Mouse (Mus musculus): ENCODE measurements around the gene Serpinb6b. TPM values are rescaled to one million over a fixed set of nuclear protein-coding genes. Genes with fewer than 3 reads are reported as not detected.

The Serpinb6b gene
- polyA plus RNA-seq, 1 experiment from 2014 or later, result 0.61 TPM

DNA sequence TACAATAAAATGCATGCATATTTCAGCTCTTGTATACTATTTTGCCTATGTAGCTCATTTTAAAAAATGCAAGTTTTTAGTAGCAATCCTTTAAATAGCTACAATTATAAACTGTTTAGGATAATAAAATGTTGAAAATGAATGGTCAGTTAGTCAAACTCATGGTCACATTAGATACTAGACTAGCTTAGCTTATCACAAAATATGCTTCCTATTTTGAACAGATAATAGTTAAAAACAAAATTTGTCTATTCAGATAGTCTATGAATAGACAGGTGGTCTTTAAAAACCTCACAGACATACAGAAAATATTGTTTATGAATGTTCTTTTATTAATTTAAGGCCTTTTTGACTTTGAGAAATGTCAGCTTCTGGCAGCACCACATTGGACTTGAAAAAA, 21.2 kb downstream of the Serpinb6b start:
- no peaks in the 10 kb centered on the region for H3K36me3 ChIP-seq
- H3K9ac ChIP-seq (replicated peaks), result no peak overlapping the region
- H3K4me2 ChIP-seq (replicated peaks), result no peak overlapping the region
- H3K27me3 ChIP-seq, result no peaks in the 10 kb centered on the region
- H3K27ac ChIP-seq, result no peak overlapping the region
- no peaks in the 10 kb centered on the region for H3K9me3 ChIP-seq
- no peak for ATAC-seq
- H3K4me3 ChIP-seq (replicated peaks), result no peak overlapping the region
- no peaks in the 10 kb centered on the region for H3K4me1 ChIP-seq (replicated peaks)

GRCm38 (mm10) chr13:32993152-32993893, 28.3 kb downstream of the Serpinb6b start:
- Histone ChIP-seq H3K4me2 (replicated peaks) (no peak overlapping the region), H3K27ac (no peak overlapping the region), H3K9me3 (no peaks in the 10 kb centered on the region), H3K36me3 (no peaks in the 10 kb centered on the region), H3K9ac (replicated peaks) (no peak overlapping the region), H3K4me1 (replicated peaks) (no peaks in the 10 kb centered on the region), H3K27me3 (no peaks in the 10 kb centered on the region), H3K4me3 (replicated peaks) (no peak overlapping the region)
- 88% methylated on average over 10 of the region's 10 CpGs for WGBS
- no peak for ATAC-seq

DNA sequence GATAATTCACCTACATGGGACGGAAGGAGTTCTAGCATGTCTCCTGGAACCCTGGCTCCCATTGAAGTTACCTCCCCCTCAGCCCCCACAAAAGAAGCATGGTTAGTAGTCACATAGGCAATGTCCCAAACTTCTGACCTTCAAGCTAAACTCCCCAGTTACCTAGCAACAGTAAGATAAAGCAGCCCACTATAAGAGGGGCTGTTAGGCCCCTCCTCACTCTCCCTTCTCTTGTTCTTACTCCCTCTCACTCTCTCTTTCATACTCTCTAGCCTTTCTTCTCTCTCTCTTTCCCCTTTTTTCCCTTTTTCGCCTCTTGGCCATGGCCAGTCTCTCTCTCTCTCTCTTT, 28.9 kb downstream of the Serpinb6b start:
- H3K36me3 ChIP-seq, result no peaks in the 10 kb centered on the region
- H3K9me3 ChIP-seq, result no peaks in the 10 kb centered on the region
- H3K9ac ChIP-seq (replicated peaks), result no peak overlapping the region
- no peaks in the 10 kb centered on the region for H3K27me3 ChIP-seq
- ATAC-seq, result no peak
- no peak overlapping the region for H3K4me2 ChIP-seq (replicated peaks)
- H3K27ac ChIP-seq, result no peak overlapping the region
- WGBS, result 81% methylated on average over 2 of the region's 2 CpGs
- no peaks in the 10 kb centered on the region for H3K4me1 ChIP-seq (replicated peaks)
- H3K4me3 ChIP-seq (replicated peaks), result no peak overlapping the region

DNA sequence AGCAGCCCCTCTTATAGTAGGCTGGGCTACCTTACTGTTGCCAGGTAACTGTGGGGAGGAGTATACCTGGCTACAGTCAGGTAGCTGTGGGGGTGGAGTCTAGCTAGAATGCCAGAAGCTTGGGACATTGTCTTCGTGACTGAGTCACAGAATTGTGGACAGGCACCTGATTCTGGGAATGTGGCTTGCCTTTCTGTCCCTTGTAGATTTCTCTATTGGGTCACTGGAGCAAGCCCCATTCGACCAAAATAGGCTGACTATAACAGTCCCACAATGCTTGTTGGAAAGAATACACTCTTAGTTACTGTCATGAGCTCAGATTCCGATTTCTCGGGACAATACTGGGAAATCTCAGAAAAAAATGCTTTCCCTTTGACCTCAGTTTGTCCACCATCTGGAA, 30.0 kb downstream of the Serpinb6b start:
- WGBS, result 82% methylated on average over 4 of the region's 4 CpGs
- H3K27me3 ChIP-seq, result no peaks in the 10 kb centered on the region
- ATAC-seq, result no peak
- H3K9me3 ChIP-seq, result no peaks in the 10 kb centered on the region
- no peak overlapping the region for H3K9ac ChIP-seq (replicated peaks)
- no peaks in the 10 kb centered on the region for H3K36me3 ChIP-seq
- H3K4me2 ChIP-seq (replicated peaks), result no peak overlapping the region
- H3K4me1 ChIP-seq (replicated peaks), result no peaks in the 10 kb centered on the region
- H3K27ac ChIP-seq, result no peak overlapping the region
- no peak overlapping the region for H3K4me3 ChIP-seq (replicated peaks)

DNA sequence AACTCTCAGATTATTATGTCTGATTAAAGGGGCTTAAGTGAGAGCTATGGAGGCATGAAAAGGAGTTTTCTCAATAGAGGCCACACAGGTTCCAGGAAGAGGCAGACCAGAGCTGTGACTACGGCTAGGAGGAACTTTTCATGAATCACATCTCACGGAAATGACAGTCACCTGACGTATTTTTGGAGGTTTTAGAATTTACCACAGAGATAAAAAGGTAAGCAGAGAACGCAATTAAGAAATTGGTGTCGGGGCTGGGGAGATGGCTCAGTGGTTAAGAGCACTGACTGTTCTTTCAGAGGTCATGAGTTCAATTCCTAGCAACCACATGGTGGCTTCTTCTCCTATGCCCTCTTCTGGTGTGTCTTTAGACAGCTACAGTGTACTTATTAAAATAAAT, 36.3 kb downstream of the Serpinb6b start:
- H3K4me1 ChIP-seq (replicated peaks), result 0 out of 2 replicates have a peak, but pooled peaks cover 7% of the 10 kb centered on the region
- no peak for ATAC-seq
- no peaks in the 10 kb centered on the region for H3K27me3 ChIP-seq
- no peaks in the 10 kb centered on the region for H3K9me3 ChIP-seq
- no peak overlapping the region for H3K9ac ChIP-seq (replicated peaks)
- 92% methylated on average over 5 of the region's 5 CpGs for WGBS
- no peak overlapping the region for H3K4me2 ChIP-seq (replicated peaks)
- H3K4me3 ChIP-seq (replicated peaks), result no peak overlapping the region
- no peaks in the 10 kb centered on the region for H3K36me3 ChIP-seq
- no peak overlapping the region for H3K27ac ChIP-seq

DNA sequence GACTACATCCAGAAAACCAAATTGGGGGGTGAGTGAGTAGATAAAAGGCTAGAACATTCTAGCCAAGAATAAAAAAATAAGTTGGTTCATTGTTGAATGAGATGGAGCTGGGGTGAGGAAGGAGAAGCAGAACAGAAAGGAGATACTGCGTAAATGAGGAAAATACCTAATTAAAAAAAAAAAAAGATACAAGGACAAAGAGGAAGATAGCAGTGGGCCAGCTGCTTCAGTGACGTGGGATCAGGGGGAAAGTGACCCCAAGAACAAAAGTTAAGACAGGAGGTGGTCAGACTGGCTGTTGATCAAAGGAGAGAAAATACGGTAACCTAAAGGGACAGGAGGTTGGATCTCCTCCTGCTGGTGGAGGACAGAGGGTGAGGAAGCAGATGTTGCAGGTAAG, 37.9 kb downstream of the Serpinb6b start, which contains the start of gene Serpinb9:
Gene Serpinb9, plus strand, starts transcription at position 301 of the 400 bp plus-strand sequence.
- no peak within 1 kb of the TSS for H3K9ac ChIP-seq (replicated peaks)
- H3K9me3 ChIP-seq, result no peaks in the 10 kb centered on the region
- H3K36me3 ChIP-seq, result no peaks in the 10 kb centered on the region
- no peak within 1 kb of the TSS for H3K4me3 ChIP-seq (replicated peaks)
- peak within 1 kb of the TSS; percentile 39 for H3K4me2 ChIP-seq (replicated peaks)
- 0 out of 2 replicates have a peak, but pooled peaks cover 7% of the 10 kb centered on the region for H3K4me1 ChIP-seq (replicated peaks)
- 72% methylated on average over 3 of the region's 3 CpGs for WGBS
- ATAC-seq, result no peak
- H3K27ac ChIP-seq, result no peak within 1 kb of the TSS
- no peaks in the 10 kb centered on the region for H3K27me3 ChIP-seq

- Histone ChIP-seq H3K9ac (replicated peaks) (no peak overlapping the region), H3K4me1 (replicated peaks) (0 out of 2 replicates have a peak, but pooled peaks cover 7% of the 10 kb centered on the region), H3K9me3 (no peaks in the 10 kb centered on the region), H3K27ac (no peak overlapping the region), H3K36me3 (no peaks in the 10 kb centered on the region), H3K4me2 (replicated peaks) (peak overlapping the region; percentile 39), H3K4me3 (replicated peaks) (peak overlapping the region; percentile 14; the same call in 1 of the 2 replicates), H3K27me3 (no peaks in the 10 kb centered on the region)
- no peak for ATAC-seq
- WGBS, result 70% methylated on average over 9 of the region's 9 CpGs
Observed at GRCm38 (mm10) chr13:33003523-33004413, 38.8 kb downstream of the Serpinb6b start.

DNA sequence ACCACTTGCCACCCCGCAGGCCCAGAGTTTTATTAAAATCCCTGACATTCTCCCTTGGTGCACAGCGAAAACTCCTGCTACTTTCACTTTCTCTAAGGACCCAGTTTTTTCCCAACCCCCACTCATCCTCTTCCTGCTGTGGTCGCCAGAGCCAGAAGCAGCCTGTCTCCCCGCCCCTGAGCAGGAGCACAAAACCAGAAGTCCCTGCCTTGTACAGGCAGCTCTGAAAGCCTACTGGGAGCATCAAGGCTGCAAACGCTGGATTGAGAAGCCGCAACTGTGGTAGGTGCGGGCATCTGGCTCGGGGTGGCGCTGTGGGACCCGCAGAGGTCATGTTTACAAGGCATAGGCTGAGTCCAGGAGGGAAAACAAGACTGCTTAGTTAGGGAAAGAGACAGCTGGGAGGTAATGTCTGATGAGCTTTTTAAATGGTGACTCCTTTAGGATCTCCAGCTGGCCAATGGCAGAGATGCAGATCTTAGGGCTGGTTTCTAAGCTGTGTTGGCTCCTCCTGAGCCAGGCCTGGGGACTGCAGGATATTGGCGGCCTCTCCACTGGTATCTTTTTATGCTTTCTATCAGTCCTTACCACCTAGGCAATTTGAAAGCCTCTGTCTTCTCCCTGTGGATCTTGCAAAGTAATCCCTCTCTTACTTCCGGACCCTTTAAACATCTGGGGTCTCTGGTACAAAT, 39.6 kb downstream of the Serpinb6b start:
- peak; percentile 87 for ATAC-seq
- peak overlapping the region; percentile 14 for H3K4me3 ChIP-seq (replicated peaks)
- H3K36me3 ChIP-seq, result no peaks in the 10 kb centered on the region
- H3K4me1 ChIP-seq (replicated peaks), result 0 out of 2 replicates have a peak, but pooled peaks cover 7% of the 10 kb centered on the region
- WGBS, result 23% methylated on average over 12 of the region's 12 CpGs
- H3K27me3 ChIP-seq, result no peaks in the 10 kb centered on the region
- no peaks in the 10 kb centered on the region for H3K9me3 ChIP-seq
- peak overlapping the region; percentile 39 for H3K4me2 ChIP-seq (replicated peaks)
- no peak overlapping the region for H3K27ac ChIP-seq
- peak overlapping the region; percentile 10; the same call in 1 of the 2 replicates for H3K9ac ChIP-seq (replicated peaks)

DNA sequence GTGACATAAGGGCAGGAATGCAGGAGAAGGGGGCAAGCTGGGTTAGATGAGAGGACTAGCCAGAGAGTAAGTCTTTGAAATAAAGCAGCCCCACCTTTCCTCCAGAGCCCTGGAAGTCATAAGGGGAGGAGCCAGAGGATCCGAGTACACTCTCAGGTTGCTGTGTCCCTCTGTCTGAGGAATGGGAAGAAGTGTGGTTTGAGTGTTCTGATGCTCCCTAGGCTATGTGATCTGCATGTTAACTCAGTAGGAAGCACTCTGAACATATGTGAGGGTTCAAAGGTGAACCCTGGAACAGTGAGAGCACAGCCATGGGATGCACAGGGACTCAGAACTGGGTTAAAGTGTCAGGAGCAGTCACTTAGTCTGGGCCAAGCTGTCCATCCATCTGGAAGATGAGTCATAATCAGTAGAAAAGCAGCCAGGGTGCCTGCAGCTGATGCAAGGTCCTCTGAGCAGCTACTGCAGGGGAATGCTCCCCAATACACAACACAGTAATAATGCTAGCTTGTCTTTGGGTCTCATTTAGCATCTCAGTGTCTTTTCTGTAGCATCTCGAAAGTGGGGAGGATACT, 40.6 kb downstream of the Serpinb6b start:
- Histone ChIP-seq H3K27ac (no peak overlapping the region), H3K36me3 (no peaks in the 10 kb centered on the region)
- 76% methylated on average over 2 of the region's 2 CpGs for WGBS

DNA sequence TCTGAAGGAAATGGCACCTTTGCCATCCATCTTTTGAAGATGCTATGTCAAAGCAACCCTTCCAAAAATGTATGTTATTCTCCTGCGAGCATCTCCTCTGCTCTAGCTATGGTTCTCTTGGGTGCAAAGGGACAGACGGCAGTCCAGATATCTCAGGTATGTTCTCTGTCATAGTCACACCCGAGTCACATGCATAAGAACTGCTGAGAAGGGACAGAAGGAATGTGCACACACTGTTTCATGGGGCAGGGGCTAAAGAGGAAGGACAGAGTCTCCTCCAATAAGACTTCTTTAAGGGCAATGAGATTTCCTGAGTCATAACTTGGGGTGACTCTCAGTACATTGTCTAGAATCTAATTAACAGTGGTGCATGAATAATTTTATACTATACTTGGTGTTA, 41.5 kb downstream of the Serpinb6b start:
- no peaks in the 10 kb centered on the region for H3K9me3 ChIP-seq
- no peaks in the 10 kb centered on the region for H3K36me3 ChIP-seq
- 0 out of 2 replicates have a peak, but pooled peaks cover 7% of the 10 kb centered on the region for H3K4me1 ChIP-seq (replicated peaks)
- ATAC-seq, result no peak
- H3K4me2 ChIP-seq (replicated peaks), result no peak overlapping the region
- WGBS, result 89% methylated on average over 3 of the region's 3 CpGs
- H3K27me3 ChIP-seq, result no peaks in the 10 kb centered on the region
- H3K4me3 ChIP-seq (replicated peaks), result no peak overlapping the region
- H3K27ac ChIP-seq, result no peak overlapping the region
- H3K9ac ChIP-seq (replicated peaks), result no peak overlapping the region

More for the DNA sequence above, 40.6 kb downstream of the Serpinb6b start:
- Histone ChIP-seq H3K27me3 (no peaks in the 10 kb centered on the region), H3K4me2 (replicated peaks) (no peak overlapping the region), H3K9ac (replicated peaks) (no peak overlapping the region), H3K4me1 (replicated peaks) (0 out of 2 replicates have a peak, but pooled peaks cover 7% of the 10 kb centered on the region), H3K4me3 (replicated peaks) (no peak overlapping the region), H3K9me3 (no peaks in the 10 kb centered on the region)
- no peak for ATAC-seq

DNA sequence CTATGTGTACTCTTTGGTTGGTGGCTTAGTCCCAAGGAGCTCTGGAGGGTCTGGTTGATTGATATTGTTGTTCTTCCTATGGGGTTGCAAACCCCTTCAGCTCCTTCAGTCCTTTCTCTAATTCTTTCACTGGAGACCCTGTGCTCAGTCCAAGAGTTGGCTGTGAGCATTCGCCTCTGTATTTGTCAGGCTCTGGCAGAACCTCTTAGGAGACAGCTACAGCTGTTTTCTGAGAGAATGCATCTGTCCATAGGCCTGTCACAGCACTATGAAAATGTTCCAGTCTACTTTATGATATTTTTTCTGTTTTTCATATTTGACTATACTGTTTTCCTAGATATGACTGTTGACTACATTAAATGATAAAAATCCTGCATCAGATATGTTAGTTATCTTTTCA, 47.4 kb downstream of the Serpinb6b start:
- Histone ChIP-seq H3K36me3 (no peaks in the 10 kb centered on the region), H3K27me3 (no peaks in the 10 kb centered on the region), H3K9me3 (no peaks in the 10 kb centered on the region), H3K4me2 (replicated peaks) (no peak overlapping the region), H3K9ac (replicated peaks) (no peak overlapping the region), H3K4me1 (replicated peaks) (no peaks in the 10 kb centered on the region), H3K4me3 (replicated peaks) (no peak overlapping the region), H3K27ac (no peak overlapping the region)
- 89% methylated on average over 1 of the region's 1 CpGs for WGBS
- no peak for ATAC-seq
